Mouse (Mus musculus) embryonic facial prominence, embryonic 14.5 days (tissue): ENCODE measurements around the gene Cdc42ep3. TPM values are rescaled to one million over a fixed set of nuclear protein-coding genes. Genes with fewer than 3 reads are reported as not detected.

ENCODE experiments used
- ATAC-seq: fragments of 200-750 bp; cut with Nextera tagmentation; 2 replicates; pipeline ENCODE4 v1.8.0; 2017; ENCODE audit warnings: low read depth, moderate number of reproducible peaks, moderate TSS enrichment
- DNase-seq: peaks from one replicate; pipeline ENCODE4 v3.0.0-alpha.2; 2015; ENCODE audit warnings: low spot score
- H3K27ac ChIP-seq: fragments of 300-500 bp; sonication (generic); replicated peaks from 2 replicates; pipeline ENCODE4 v1.5.1; 2014; ENCODE audit warnings: low read depth, mild to moderate bottlenecking, low read length, moderate library complexity
- H3K27me3 ChIP-seq: fragments of 300-500 bp; sonication (generic); replicated peaks from 2 replicates; pipeline ENCODE4 v1.6.1; 2014; ENCODE audit warnings: low read length; ENCODE audit not compliant: control insufficient read depth, insufficient read depth
- H3K36me3 ChIP-seq: fragments of 300-500 bp; sonication (generic); 2 replicates; pipeline ENCODE4 v1.6.1; 2014; ENCODE audit warnings: low read length, mixed read lengths; ENCODE audit not compliant: control insufficient read depth, insufficient read depth
- H3K4me1 ChIP-seq: fragments of 300-500 bp; sonication (generic); 2 replicates; pipeline ENCODE4 v1.6.1; 2014; ENCODE audit warnings: antibody characterized with exemption, low read length; ENCODE audit not compliant: control insufficient read depth, insufficient read depth
- H3K4me2 ChIP-seq: fragments of 300-500 bp; sonication (generic); 2 replicates; pipeline ENCODE4 v1.6.1; 2014; ENCODE audit warnings: low read depth, mild to moderate bottlenecking, low read length, moderate library complexity, mixed read lengths
- H3K4me3 ChIP-seq: fragments of 300-500 bp; sonication (generic); 2 replicates; pipeline ENCODE4 v1.5.1; 2014; ENCODE audit warnings: low read depth, mild to moderate bottlenecking, low read length
- H3K9ac ChIP-seq: fragments of 300-500 bp; sonication (generic); 2 replicates; pipeline ENCODE4 v1.6.1; 2014; ENCODE audit warnings: low read depth, mild to moderate bottlenecking, low read length, moderate library complexity, mixed read lengths
- H3K9me3 ChIP-seq: fragments of 300-500 bp; sonication (generic); 2 replicates; pipeline ENCODE4 v1.6.1; 2016; ENCODE audit warnings: low read length; ENCODE audit not compliant: control insufficient read depth
- WGBS: fragments of 180-500 bp; shearing (Covaris S2); extraction: QIAGEN DNeasy Blood & Tissue Kit; methylation state at CpG from one replicate; pipeline ENCODE4 v1.1.7; 2014; 5-methylcytosine and 5-hydroxymethylcytosine counted together
- polyA plus RNA-seq: library from polyadenylated mRNA; unstranded; fragments of >200 nt; fragmentation: Nextera tagmentation; extraction: Ambion mirVana; gene quantifications from 2 replicates; pipeline ENCODE4 v1.2.1, GENCODE M21; 2014

The Cdc42ep3 gene
- polyA plus RNA-seq, 1 experiment from 2014 or later: 68.8 TPM

DNA sequence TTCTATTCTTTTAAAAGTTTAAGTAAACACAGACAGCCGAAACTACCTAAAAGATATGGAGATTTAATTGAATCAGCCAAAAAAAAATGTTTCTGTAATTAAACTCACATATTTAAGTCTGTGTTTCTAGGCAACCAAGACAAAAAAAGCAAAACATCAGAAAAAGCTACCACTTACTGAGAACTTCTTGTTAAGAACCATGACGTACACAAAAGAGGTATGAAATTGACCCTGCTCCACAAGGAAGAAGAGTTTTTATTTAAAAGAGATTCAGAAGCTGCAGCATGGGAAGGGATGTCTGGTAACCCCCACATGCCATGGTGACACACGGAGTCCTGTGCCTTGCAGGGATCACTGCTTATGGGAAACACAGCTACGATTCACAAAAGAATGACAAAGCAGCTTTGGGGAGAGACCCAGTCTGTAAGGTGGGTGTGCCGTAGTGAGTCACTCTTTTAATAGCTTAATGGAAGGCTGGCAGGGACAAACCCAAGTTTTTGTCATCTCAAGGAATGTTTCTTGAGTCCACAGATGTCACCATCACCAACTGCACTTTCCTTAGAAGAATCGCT lies 69.8 kb downstream of the Cdc42ep3 start:
- Histone ChIP-seq H3K27me3 (no peaks in the 10 kb centered on the region), H3K4me2 (no peak overlapping the region), H3K9me3 (no peaks in the 10 kb centered on the region; the same call in 1 of the 2 replicates), H3K36me3 (no peaks in the 10 kb centered on the region), H3K4me3 (no peak overlapping the region), H3K27ac (no peak overlapping the region), H3K4me1 (peaks cover 6% of the 10 kb centered on the region), H3K9ac (no peak overlapping the region)
- DNase-seq: peak; percentile 43
- 41% methylated on average over 6 of the region's 6 CpGs for WGBS
- ATAC-seq: no peak
